Mouse (Mus musculus) retina, postnatal 1 day (tissue): ENCODE results near the gene Gm3250.
"Not testable (repeated sequence)": the region's sequence is repeated elsewhere in the genome, so short reads cannot be mapped to it uniquely, and the experiment has no call there.

Experiments used
- DNase-seq: peaks from one replicate; pipeline ENCODE4 v3.0.0-alpha.2; 2012

Gm3250 gene

DNA sequence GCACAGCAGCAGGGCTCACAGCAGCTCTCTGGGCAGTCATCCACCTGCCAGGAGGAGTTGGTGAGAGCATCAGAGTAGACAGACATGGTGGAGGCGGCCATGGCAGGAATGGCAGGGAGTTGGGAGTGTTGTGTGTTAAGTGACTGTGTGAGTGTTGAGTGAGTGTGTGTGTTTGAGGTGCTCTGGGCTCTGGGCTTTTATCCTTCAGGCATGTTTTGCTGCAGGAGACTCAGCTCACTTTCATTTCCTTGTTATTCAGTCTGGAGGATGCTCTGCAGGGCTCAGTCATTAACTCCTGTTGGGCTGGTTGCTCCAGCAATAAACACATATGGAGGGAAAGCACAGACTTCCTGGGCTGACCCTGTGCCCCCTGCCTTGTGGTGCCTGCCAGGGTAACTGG is at the start of gene Gm3250:
Gm3250 (minus strand) TSS at position 101 of the 400 bp plus-strand sequence.
- DNase-seq: not testable (repeated sequence)

DNA sequence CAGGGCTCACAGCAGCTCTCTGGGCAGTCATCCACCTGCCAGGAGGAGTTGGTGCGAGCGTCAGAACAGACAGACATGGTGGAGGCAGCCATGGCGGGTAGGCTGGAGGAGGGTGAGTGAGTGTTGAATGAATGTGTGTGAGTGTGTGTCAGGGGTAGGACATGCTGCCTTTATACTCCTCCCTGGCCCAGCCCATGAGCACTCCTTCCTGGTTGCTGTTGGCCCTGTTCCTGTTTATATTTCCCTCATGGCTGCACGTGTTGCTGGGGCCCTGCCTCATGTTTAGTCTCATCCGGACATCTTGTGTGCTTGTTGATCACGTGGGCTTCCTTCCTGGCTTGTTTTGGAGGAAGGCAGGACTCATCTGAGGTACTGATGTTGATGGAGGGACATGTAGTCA is 44.6 kb upstream of the Gm3250 start, which contains the start of gene Krtap10-4:
Krtap10-4 (minus strand) TSS at position 145 of the 400 bp plus-strand sequence.
- DNase-seq: no peak

DNA sequence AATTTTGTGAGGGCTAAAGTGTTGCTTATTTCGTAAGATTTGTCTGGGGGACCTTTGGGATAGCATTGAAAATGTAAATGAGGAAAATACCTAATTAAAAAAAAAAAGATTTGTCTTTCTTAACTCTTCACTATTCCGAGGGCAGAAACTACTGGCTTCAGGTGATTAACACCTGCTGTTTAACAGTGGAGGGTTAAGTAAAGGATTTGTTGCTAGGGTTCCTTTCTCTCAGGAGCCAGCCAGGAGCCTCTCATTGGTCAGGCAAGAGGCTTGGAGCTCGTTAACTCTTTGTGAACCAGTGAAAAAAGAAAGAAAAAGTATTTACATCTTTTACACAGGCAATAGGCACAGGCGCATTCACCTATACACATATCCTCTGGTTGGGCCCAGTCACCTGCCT is 36.9 kb upstream of the Gm3250 start:
- DNase-seq: no peak

DNA sequence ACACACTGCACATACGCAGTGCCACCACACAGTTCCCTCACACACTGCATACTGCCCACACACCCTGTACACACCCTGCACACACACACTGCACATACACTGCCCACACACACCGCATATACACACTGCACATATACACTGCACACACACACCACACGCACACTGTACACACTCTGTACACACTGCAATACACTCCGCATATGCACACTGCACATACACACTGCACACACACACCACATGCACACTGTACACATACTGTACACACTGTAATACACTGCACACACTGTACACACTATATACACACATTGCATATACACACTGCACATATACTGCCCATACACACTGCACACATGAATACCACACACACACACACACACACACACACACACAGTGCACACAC is 36.2 kb upstream of the Gm3250 start:
- DNase-seq: no peak

DNA sequence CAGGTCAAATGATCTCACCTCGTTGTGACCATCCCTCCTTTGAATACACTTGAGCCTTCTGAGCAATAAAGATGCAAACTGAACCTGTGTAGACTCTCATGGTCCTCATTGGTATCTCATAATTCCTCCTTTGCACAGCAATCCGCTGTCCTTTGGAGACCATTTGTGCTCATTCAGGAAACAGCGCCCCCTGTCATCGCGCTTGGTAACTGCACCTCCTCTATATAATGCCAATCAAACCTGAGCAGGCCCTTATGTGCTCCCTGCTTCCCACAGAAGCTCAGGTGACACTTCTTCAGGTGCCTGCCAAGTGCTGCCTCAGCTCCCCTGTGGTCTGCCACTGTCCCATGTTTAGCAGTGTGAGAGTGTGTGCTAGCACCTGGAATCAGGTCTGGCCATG is 33.2 kb upstream of the Gm3250 start:
- DNase-seq: peak; percentile 45

DNA sequence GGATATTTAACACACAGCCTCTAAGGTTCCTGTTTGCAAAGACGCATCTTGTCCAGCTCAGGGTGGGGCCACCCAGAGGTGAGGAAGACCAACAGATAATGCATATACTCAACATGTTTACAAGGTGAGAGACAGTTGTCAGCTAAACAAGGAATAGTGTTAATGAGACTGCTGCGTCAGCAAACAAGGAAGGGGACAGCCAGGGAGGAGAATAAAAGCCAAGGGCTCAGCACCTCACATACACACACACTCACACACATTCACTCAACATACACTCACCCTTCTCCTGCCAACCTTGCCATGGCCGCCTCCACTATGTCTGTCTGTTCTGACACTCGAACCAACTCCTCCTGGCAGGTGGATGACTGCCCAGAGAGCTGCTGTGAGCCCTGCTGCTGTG is 32.0 kb upstream of the Gm3250 start, which contains the start of gene Gm2696:
Gm2696 (plus strand) TSS at position 301 of the 400 bp plus-strand sequence.
- no peak for DNase-seq

DNA sequence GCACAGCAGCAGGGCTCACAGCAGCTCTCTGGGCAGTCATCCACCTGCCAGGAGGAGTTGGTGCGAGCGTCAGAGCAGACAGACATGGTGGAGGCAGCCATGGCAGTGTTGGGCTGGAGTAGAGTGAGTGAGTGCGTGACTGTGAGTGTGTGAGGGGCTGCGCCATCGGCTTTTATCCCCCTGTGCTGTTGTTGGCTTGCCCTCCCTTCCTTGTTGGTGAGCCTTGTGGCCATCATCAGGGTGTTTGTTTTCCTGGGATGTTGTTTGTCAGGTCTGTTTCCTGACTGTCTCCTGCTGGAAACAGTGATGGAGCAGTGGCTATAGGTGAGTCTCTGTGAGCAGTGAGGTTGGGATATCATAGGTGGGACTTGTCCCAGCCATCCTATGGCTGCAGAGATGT is 29.4 kb upstream of the Gm3250 start, which contains the start of gene Gm9507:
Gm9507 (minus strand) TSS at position 101 of the 400 bp plus-strand sequence.
- DNase-seq: no peak

DNA sequence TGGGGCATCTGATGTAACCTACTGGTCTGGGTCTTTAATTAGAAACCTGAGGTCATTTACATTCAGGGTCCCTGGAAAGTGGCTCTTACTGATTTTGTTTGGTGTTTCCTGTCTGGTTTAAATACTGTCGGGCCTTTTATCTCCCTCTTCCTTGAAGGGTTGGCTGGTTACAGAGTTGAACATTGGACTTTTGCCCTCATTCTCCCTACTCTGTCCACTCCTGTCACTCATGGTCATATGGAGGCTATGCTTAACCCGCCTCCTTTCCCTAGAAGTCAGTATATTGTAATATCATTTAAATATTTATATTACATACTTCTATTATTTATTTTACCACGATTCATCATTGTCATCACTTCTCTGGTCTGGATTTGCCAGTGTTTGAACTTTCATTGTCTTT is 21.8 kb upstream of the Gm3250 start:
- no peak for DNase-seq

DNA sequence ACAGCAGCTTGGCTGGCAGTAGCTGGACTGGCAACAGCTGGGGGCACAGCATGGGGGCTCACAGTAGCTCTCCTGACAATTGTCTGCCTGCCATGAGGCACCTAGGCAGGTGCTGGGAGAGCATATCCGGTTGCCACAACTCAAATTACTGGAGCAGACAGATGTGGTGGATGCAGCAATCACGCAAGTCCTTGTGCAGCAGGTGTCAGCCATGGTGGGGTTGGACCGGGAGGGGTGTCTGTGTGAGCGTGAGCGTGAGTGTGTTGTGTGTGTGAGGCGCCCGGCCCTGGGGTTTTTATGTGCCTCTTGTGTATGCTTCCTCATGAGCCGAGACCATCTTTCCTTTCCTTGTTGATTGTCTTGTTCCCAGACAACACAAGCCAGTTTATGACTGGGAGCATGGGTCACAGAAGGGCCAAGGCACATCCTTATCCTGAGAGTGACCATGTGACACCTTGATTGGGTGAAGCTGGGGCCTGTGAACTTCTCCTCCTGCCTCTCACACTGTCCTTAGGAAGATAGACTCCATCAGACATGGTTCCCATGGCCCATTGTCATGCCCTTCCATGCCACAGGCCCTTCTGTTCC is 16.7 kb upstream of the Gm3250 start, which contains the start of gene Gm19668:
Gm19668 (minus strand) TSS at position 213 of the 588 bp plus-strand sequence.
- peak; percentile 51 for DNase-seq

DNA sequence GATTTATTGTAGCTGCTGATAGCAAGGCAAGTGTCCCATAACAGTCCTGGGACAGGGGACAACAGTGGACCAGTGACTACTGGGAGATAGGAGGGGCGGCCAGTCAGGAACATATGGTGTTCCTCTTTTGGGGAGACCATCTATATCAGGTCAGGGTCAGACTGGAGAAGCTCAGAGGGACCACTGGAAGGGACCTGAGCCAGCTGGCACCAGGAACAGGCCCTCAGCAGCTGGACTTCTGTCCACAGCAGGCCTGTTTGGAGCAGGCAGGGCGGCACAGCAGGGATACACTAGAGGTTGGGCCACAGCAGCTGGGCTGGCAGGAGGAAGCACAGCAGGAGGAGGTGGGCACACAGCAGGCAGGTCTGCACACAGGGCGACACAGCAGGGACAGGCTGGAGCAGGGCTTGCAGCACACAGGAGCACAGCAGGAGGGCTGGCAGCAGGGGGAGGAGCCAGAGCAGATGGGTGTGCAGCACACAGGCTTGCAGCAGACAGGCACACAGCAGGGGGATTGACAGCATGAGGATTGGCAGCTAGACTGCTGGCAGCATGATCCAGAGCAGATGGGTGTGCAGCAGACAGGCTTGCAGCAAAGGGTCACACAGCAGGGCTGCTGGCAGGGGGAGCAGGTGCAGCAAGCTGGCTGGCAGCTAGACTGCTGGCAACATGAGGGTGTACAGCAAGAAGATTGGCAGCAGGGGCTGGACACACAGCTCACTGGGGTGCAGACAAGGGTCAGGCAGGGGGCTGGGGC is 16.0 kb upstream of the Gm3250 start:
- not testable (repeated sequence) for DNase-seq

DNA sequence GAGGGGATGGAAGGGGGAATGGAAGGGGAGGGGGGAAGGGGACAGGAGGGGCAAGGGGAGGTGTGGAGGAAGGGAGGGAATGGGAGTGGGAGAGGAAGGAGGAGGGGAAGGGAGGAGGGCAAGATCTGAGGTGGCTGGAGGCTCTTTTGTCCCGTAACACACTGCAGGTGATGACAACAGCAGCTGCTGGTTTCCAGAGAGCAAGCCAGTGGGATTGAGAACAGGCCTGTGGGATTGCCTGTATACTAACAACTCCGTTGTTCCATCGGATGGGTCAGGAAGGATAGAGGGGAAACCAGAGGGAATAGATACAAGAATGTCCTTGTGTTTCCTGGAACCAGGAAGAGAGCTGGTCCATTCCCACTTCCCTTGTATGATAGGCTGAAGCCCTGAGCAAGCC is 15.3 kb upstream of the Gm3250 start:
- DNase-seq: peak; percentile 39

DNA sequence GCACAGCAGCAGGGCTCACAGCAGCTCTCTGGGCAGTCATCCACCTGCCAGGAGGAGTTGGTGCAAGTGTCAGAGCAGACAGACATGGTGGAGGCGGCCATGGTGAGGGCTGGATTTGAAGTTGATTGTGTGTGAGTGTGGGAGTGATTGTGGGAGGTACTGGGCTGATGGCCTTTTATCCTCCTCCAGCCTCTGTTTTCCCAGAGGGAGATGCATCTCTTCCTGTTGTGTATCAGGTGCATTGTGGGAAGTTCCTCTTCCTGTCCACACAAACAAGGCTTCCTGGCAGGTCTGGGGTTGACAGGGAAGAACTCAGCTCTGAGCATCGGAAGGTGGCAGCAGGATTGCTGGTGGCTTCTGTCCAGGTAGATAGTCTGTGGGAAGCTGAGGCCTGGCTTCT is 12.6 kb upstream of the Gm3250 start, which contains the start of gene Gm9639:
Gm9639 (minus strand) TSS at position 101 of the 400 bp plus-strand sequence.
- DNase-seq: no peak

DNA sequence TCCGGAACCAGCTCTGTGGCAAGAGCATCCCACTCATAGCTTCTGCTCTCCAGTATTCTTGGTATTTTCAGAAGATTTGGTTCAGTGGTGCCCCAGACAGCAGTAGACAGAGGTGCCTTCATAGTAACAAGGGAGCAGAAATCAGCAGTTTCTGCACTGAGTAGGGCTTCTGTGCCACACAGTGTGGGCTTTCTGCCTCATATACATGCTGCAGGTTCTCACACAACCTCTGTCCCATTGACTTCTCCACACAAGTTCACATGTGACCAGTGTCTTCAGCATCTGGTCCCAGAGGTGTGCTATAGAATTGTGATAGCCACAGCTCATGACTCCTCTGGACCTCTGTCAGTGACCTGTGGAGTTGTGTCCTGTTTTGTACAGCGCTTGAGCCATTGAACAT is 6.3 kb upstream of the Gm3250 start:
- DNase-seq: no peak

DNA sequence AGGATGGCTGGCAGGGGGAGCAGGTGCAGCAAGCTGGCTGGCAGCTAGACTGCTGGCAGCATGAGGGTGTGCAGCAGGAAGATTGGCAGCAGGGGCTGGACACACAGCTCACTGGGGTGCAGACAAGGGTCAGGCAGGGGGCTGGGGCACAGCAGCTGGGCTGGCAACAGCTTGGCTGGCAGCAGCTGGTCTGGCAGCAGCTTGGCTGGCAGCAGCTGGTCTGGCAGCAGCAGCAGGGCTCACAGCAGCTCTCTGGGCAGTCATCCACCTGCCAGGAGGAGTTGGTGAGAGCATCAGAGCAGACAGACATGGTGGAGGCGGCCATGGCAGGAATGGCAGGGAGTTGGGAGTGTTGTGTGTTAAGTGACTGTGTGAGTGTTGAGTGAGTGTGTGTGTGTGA is 5.5 kb upstream of the Gm3250 start, which contains the start of gene Gm7137:
Gm7137 (minus strand) TSS at position 325 of the 400 bp plus-strand sequence.
- not testable (repeated sequence) for DNase-seq

DNA sequence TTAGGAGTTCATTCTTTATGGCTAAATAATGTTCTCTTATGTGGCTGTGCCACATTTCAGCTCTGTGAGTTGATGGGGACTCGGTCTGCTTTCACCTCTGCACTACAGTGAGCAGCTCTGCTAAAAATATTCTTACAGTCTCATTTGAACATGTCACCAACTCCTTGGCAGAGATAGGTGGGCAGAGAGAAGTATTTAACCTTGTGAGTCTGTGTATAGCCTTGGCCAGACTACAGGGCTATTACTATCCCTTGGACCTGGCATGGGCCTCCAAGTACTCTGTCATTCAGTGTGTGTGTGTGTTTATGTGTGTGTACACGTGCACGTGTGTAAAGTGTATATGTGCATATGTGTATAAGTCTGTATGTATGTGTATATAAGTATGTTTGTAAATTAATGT is 1.1 kb upstream of the Gm3250 start:
- not testable (repeated sequence) for DNase-seq

DNA sequence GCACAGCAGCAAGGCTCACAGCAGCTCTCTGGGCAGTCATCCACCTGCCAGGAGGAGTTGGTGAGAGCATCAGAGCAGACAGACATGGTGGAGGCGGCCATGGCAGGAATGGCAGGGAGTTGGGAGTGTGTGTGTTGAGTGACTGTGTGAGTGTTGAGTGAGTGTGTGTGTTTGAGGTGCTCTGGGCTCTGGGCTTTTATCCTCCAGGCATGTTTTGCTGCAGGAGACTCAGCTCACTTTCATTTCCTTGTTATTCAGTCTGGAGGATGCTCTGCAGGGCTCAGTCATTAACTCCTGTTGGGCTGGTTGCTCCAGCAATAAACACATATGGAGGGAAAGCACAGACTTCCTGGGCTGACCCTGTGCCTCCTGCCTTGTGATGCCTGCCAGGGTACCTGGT is 5.5 kb downstream of the Gm3250 start, which contains the start of gene Gm7138:
Gm7138 (minus strand) TSS at position 101 of the 400 bp plus-strand sequence.
- not testable (repeated sequence) for DNase-seq

DNA sequence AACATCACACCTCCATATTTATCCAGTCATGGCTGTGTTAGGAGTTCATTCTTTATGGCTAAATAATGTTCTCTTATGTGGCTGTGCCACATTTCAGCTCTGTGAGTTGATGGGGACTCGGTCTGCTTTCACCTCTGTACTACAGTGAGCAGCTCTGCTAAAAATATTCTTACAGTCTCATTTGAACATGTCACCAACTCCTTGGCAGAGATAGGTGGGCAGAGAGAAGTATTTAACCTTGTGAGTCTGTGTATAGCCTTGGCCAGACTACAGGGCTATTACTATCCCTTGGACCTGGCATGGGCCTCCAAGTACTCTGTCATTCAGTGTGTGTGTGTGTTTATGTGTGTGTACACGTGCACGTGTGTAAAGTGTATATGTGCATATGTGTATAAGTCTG is 10.2 kb downstream of the Gm3250 start:
- DNase-seq: not testable (repeated sequence)

DNA sequence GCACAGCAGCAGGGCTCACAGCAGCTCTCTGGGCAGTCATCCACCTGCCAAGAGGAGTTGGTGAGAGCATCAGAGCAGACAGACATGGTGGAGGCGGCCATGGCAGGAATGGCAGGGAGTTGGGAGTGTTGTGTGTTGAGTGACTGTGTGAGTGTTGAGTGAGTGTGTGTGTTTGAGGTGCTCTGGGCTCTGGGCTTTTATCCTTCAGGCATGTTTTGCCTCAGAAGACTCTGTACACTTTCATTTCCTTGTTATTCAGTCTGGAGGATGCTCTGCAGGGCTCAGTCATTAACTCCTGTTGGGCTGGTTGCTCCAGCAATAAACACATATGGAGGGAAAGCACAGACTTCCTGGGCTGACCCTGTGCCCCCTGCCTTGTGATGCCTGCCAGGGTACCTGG is 11.1 kb downstream of the Gm3250 start, which contains the start of gene Gm3238:
Gm3238 (minus strand) TSS at position 101 of the 400 bp plus-strand sequence.
- not testable (repeated sequence) for DNase-seq

DNA sequence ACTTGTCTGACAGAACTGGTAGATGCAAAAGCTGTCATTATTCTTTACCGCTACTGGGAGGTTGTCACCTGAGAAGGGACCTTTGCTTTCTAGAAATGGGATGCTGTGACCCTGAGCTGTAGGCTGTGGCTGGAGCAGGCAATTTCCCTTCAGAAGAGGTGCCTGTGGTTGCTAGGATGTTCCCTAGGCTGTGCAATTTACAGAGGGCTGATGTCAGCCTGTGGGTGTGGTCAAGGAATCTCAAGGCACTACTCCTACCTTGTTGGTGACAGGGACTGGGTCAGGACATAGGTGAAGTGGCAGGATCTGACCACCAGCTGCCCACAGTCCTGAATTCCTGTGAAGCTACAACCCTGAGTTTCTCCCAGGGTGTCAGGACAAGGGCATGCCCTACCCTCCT is 12.6 kb downstream of the Gm3250 start:
- no peak for DNase-seq

DNA sequence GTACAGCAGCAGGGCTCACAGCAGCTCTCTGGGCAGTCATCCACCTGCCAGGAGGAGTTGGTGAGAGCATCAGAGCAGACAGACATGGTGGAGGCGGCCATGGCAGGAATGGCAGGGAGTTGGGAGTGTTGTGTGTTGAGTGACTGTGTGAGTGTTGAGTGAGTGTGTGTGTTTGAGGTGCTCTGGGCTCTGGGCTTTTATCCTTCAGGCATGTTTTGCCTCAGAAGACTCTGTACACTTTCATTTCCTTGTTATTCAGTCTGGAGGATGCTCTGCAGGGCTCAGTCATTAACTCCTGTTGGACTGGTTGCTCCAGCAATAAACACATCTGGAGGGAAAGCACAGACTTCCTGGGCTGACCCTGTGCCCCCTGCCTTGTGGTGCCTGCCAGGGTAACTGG is 22.8 kb downstream of the Gm3250 start, which contains the start of gene Gm3233:
Gm3233 (minus strand) TSS at position 101 of the 400 bp plus-strand sequence.
- DNase-seq: not testable (repeated sequence)

DNA sequence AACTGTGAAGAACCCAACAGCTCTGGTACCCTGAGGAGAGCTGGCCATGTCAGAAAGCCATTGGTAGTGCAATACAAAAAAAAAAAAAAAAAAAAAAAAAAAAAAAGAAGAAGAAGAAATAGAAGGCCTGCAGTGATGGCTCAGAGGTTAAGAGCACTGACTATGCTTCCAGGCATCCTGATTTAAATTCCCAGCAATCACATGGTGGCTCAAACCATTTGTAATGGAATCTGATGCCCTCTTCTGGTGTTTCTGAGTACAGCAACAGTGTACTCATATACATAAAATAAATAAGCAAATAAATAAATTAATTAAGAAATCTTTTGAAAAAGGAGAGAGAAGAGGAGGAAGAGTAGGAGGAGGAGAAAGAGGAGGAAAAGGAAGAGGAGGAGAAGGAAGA is 28.9 kb downstream of the Gm3250 start:
- DNase-seq: no peak

DNA sequence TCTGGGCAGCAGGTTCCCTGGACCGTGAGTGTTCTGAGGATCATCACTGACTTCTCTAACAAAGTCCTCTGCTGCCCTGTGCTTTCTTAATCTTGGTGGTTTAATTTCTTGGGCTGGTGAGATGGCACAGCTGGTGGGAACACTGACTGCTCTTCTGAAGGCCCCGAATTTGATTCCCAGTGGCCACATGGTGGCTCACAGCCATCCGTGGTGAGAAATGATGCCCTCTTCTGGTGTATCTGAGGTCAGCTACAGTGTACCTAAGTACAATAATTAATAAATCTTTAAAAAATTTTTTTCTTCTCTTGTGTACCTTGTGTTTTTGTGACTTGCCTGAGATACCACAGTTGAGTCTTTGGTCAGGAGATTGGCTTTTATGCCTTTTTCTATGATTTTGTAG is 30.0 kb downstream of the Gm3250 start:
- not testable (repeated sequence) for DNase-seq

DNA sequence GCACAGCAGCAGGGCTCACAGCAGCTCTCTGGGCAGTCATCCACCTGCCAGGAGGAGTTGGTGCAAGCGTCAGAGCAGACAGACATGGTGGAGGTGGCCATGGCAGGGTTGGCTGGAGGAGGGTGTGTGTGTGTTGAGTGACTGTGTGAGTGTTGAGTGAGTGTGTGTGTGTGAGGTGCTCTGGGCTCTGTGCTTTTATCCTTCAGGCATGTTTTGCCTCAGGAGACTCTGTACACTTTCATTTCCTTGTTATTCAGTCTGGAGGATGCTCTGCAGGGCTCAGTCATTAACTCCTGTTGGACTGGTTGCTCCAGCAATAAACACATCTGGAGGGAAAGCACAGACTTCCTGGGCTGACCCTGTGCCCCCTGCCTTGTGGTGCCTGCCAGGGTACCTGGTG is 31.1 kb downstream of the Gm3250 start, which contains the start of gene Gm9736:
Gm9736 (minus strand) TSS at position 101 of the 400 bp plus-strand sequence.
- DNase-seq: not testable (repeated sequence)
